Mouse (Mus musculus) thymus, adult 2 months (tissue): ENCODE results near the gene Secisbp2.
"Not testable (repeated sequence)": the region's sequence is repeated elsewhere in the genome, so short reads cannot be mapped to it uniquely, and the experiment has no call there.

Experiments
- CTCF ChIP-seq: fragments of 200-500 bp; IDR thresholded peaks from 2 replicates; pipeline ENCODE4 v1.5.1; 2012; ENCODE audit warnings: mild to moderate bottlenecking, control low read depth, low read length, moderate library complexity, borderline replicate concordance; ENCODE audit not compliant: control insufficient read depth, poor library complexity, insufficient read depth; ENCODE audit errors: extremely low read depth
- POLR2A ChIP-seq: fragments of 200-500 bp; IDR thresholded peaks from 2 replicates; pipeline ENCODE4 v1.6.1; 2012; ENCODE audit warnings: mild to moderate bottlenecking, low read length, control low read depth, moderate library complexity; ENCODE audit not compliant: control insufficient read depth, poor library complexity, insufficient read depth; ENCODE audit errors: extremely low read depth

GRCm38 (mm10) chr13:51668195-51668594, 16.7 kb downstream of the Secisbp2 start:
- not testable (repeated sequence) for TF ChIP-seq POLR2A, CTCF
